Mouse (Mus musculus) naive thymus-derived CD4-positive, alpha-beta T cell, adult 2 months (primary cell): ENCODE results near the gene Six3.

ENCODE experiments used
- DNase-seq: peaks from one replicate; pipeline ENCODE4 v3.0.0-alpha.2; 2011; ENCODE audit warnings: low read depth

The Six3 gene

GRCm38 (mm10) chr17:85626091-85626860, 12.9 kb downstream of the Six3 start:
- DNase-seq = no peak

GRCm38 (mm10) chr17:85627751-85628150, 14.3 kb downstream of the Six3 start:
- DNase-seq = no peak

DNA sequence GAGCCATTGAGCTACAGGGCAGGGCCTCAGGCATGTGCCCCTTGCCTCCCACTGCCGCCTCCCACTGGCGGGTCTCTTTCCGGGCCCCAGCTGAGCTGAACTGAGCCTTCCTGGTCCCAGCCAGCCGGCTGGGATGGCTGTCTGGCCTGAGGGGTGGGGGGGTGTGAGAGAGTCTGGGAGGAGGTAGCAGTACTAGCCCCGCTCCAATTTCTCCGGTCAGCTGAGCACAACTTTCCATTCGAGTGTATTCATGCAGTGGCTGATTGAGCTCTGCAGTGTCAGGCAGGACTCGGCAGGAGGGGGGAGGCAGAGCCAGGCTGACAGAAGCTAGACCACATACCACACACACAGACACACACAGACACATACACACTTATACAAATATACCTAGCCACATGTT, 15.4 kb downstream of the Six3 start:
- no peak for DNase-seq

DNA sequence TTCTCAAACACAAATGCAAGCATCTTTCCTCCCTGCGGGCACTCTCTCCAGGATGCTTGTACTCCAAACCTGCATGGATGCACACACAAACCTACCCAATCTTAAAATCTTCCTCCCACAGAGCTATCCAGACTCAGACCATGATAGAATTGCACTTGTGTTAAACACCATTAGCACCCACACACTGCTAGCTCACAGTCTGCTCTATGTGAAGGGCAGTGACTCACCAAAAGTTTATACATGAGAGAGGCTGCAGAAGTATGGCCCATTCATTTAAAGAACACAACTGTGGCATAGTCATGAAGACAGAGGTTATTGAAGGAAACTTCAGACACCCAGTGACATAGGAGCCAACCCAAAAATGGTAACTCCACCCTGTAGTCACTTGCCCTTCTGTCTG, 16.0 kb downstream of the Six3 start:
- no peak for DNase-seq

- DNase-seq = no peak
Observed at GRCm38 (mm10) chr17:85630296-85631050, 17.1 kb downstream of the Six3 start.

DNA sequence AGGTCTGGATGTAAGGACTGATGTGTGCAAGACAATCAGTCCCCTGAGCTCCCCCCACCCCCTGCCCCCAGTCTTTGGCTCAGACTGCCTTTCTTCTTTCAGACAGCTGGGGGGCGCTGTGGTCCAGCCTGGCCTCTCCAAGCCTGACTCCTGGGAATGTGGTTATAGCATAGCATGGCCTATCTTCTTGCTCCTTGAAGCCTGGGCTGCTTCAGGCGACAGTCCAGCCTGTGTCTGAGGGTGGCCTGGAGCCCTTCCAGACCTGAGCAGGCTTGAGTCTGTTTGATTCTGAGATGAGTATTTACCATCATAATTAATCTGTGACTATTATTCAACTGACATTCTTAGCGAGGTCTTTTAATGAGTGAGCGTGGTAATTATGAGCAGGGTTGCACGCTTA, 17.7 kb downstream of the Six3 start:
- DNase-seq = no peak

- peak; percentile 44 for DNase-seq
Observed at GRCm38 (mm10) chr17:85633619-85634018, 20.2 kb downstream of the Six3 start.

GRCm38 (mm10) chr17:85637876-85638275, 24.5 kb downstream of the Six3 start:
- no peak for DNase-seq

- DNase-seq = no peak
Observed at GRCm38 (mm10) chr17:85645312-85645711, 31.9 kb downstream of the Six3 start.

- no peak for DNase-seq
Observed at GRCm38 (mm10) chr17:85645718-85646665, 32.6 kb downstream of the Six3 start.

- DNase-seq = no peak
Observed at GRCm38 (mm10) chr17:85660016-85660415, 46.6 kb downstream of the Six3 start.

GRCm38 (mm10) chr17:85661521-85661920, 48.1 kb downstream of the Six3 start:
- no peak for DNase-seq

- DNase-seq = no peak
Observed at GRCm38 (mm10) chr17:85664202-85664601, 50.8 kb downstream of the Six3 start.

GRCm38 (mm10) chr17:85664618-85665320, 51.4 kb downstream of the Six3 start:
- DNase-seq = peak; percentile 32
